Mouse (Mus musculus): ENCODE results near the gene Sumo1.

Sumo1 gene

GRCm38 (mm10) chr1:59550996-59551395 lies 119.6 kb downstream of the Sumo1 start:
- no peak for DNase-seq (ENCODE audit: low spot score in 2 of 2)

- no peak for DNase-seq (ENCODE audit: low spot score in 2 of 2)
These were observed 120.4 kb downstream of the Sumo1 start for GRCm38 (mm10) chr1:59550227-59550626.

- DNase-seq (ENCODE audit: low spot score in 2 of 2) = no peak
These were observed 121.5 kb downstream of the Sumo1 start for GRCm38 (mm10) chr1:59549036-59549675.

GRCm38 (mm10) chr1:59548486-59548885 lies 122.1 kb downstream of the Sumo1 start:
- DNase-seq (ENCODE audit: low spot score in 2 of 2) = no peak

GRCm38 (mm10) chr1:59543911-59544310 lies 126.7 kb downstream of the Sumo1 start:
- DNase-seq (ENCODE audit: low spot score in 2 of 2) = no peak

GRCm38 (mm10) chr1:59542231-59542630 lies 128.4 kb downstream of the Sumo1 start:
- DNase-seq (ENCODE audit: low spot score in 2 of 2) = no peak

GRCm38 (mm10) chr1:59541271-59542020 lies 129.2 kb downstream of the Sumo1 start:
- DNase-seq (ENCODE audit: low spot score in 2 of 2) = no peak

- DNase-seq (ENCODE audit: low spot score in 2 of 2) = no peak
These were observed 130.0 kb downstream of the Sumo1 start for GRCm38 (mm10) chr1:59540537-59541148.

- DNase-seq (ENCODE audit: low spot score in 2 of 2) = no peak
These were observed 132.3 kb downstream of the Sumo1 start for GRCm38 (mm10) chr1:59538381-59538780.

Measured in frontal cortex, postnatal 36 days (tissue).